Mouse (Mus musculus): ENCODE data around the gene Fam71e2.
A peak's percentile ranks its signal among the peaks of the same experiment; 100 is the strongest.

- TF ChIP-seq MYOG (IDR thresholded peaks at IDR 0.05; ENCODE audit: control insufficient read depth in 1 of 3, insufficient read depth in 1 of 3, insufficient read length in 2 of 3, low read depth in 2 of 3) (no peak), MYOD1 (IDR thresholded peaks at IDR 0.05; ENCODE audit: control insufficient read depth in 1 of 3, insufficient read length in 2 of 3, low read depth in 2 of 3) (no peak), USF1 (IDR thresholded peaks at IDR 0.05; ENCODE audit: low read depth) (no peak), POLR2A (IDR thresholded peaks at IDR 0.05; ENCODE audit: insufficient read length, low read depth) (peak; percentile 68), SRF (IDR thresholded peaks at IDR 0.05; ENCODE audit: control insufficient read depth, insufficient read length, low read depth) (no peak), POLR2AphosphoS2 (IDR thresholded peaks at IDR 0.05; ENCODE audit: insufficient read length, low read depth) (peak; percentile 81), CEBPB (IDR thresholded peaks at IDR 0.05; ENCODE audit: insufficient read depth, poor library complexity, severe bottlenecking) (no peak)
These were observed 41.4 kb upstream of the Fam71e2 start, which contains the start of gene Ube2s for GRCm38 (mm10) chr7:4812303-4813104.
